Mouse (Mus musculus) liver, postnatal 0 days (tissue): ENCODE data around the gene Hira. TPM values are rescaled to one million over a fixed set of nuclear protein-coding genes. Genes with fewer than 3 reads are reported as not detected.
"Not testable (repeated sequence)": the region's sequence is repeated elsewhere in the genome, so short reads cannot be mapped to it uniquely, and the experiment has no call there.

Experiments used
- ATAC-seq: fragments of 200-750 bp; cut with Nextera tagmentation; 2 replicates; pipeline ENCODE4 v1.8.0; 2017; ENCODE audit warnings: mild to moderate bottlenecking, moderate library complexity
- DNase-seq: peaks from one replicate; pipeline ENCODE4 v3.0.0-alpha.2; 2016
- H3K27ac ChIP-seq: fragments of 300-500 bp; sonication (generic); 2 replicates; pipeline ENCODE4 v1.5.1; 2014; ENCODE audit warnings: antibody characterized with exemption, moderate library complexity, mild to moderate bottlenecking, low read depth
- H3K27me3 ChIP-seq: fragments of 300-500 bp; sonication (generic); 2 replicates; pipeline ENCODE4 v1.6.1; 2014; ENCODE audit warnings: low read length, control low read depth, mixed read lengths; ENCODE audit not compliant: insufficient read depth
- H3K36me3 ChIP-seq: fragments of 300-500 bp; sonication (generic); replicated peaks from 2 replicates; pipeline ENCODE4 v1.6.1; 2014; ENCODE audit warnings: mild to moderate bottlenecking, control low read depth, low read length, moderate library complexity, mixed read lengths; ENCODE audit not compliant: insufficient read depth
- H3K4me1 ChIP-seq: fragments of 300-500 bp; sonication (generic); 2 replicates; pipeline ENCODE4 v1.6.1; 2014; ENCODE audit warnings: antibody characterized with exemption, mild to moderate bottlenecking, control low read depth; ENCODE audit not compliant: insufficient read depth
- H3K4me2 ChIP-seq: fragments of 300-500 bp; sonication (generic); 2 replicates; pipeline ENCODE4 v1.6.1; 2014; ENCODE audit warnings: low read depth, mild to moderate bottlenecking, low read length, moderate library complexity, mixed read lengths
- H3K4me3 ChIP-seq: fragments of 300-500 bp; sonication (generic); 2 replicates; pipeline ENCODE4 v1.5.1; 2014; ENCODE audit warnings: low read depth, low read length
- H3K9ac ChIP-seq: fragments of 300-500 bp; sonication (generic); replicated peaks from 2 replicates; pipeline ENCODE4 v1.6.1; 2014; ENCODE audit warnings: mild to moderate bottlenecking, moderate library complexity
- H3K9me3 ChIP-seq: fragments of 300-500 bp; sonication (generic); 2 replicates; pipeline ENCODE4 v1.6.1; 2016; ENCODE audit warnings: mild to moderate bottlenecking, control low read depth, low read length, mixed read lengths
- CTCF ChIP-seq: sonication (generic); IDR thresholded peaks from 2 replicates; pipeline ENCODE4 v1.5.1; 2016; ENCODE audit warnings: antibody characterized with exemption, low read depth
- EP300 ChIP-seq: IDR thresholded peaks from 2 replicates; pipeline ENCODE4 v1.6.1; 2016; ENCODE audit warnings: antibody characterized with exemption, low read depth, mild to moderate bottlenecking
- WGBS: fragments of 180-500 bp; shearing (Covaris S2); extraction: QIAGEN DNeasy Blood & Tissue Kit; methylation state at CpG from one replicate; pipeline ENCODE4 v1.1.7; 2014; ENCODE audit not compliant: insufficient replicate concordance; 5-methylcytosine and 5-hydroxymethylcytosine counted together
- polyA plus RNA-seq: library from polyadenylated mRNA; unstranded; fragments of >200 nt; fragmentation: Nextera tagmentation; extraction: Ambion mirVana; gene quantifications from 2 replicates; pipeline ENCODE4 v1.2.1, GENCODE M21; 2015

Gene Hira
- polyA plus RNA-seq, 1 experiment from 2014 or later: 3.1 TPM

DNA sequence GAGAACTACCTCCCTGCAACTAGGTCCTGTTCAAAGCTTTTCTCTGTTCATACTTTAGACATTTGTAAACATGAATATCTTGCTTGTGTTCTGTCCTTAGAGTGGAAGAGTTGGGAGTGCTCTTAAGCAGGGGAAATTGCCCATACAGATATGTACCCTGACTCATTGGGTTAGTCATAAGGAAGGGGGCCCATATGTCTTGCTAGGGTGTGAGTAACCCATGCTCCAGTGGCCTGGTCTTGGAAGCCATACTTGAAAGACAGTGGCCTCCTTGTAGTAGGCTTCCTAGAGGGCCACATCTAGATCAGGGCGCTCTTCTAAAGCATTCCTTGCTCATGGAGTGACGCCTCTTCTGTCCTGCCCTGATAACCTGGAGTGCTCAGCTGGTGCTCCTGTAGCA is 73.5 kb downstream of the Hira start:
- Histone ChIP-seq H3K27me3 (no peaks in the 10 kb centered on the region), H3K36me3 (peaks cover 80% of the 10 kb centered on the region), H3K4me1 (no peaks in the 10 kb centered on the region), H3K27ac (no peak overlapping the region), H3K9ac (no peak overlapping the region), H3K4me3 (no peak overlapping the region), H3K9me3 (no peaks in the 10 kb centered on the region), H3K4me2 (no peak overlapping the region)
- no peak for ATAC-seq
- no peak for DNase-seq
- WGBS: 73% methylated on average over 2 of the region's 2 CpGs
- no peak for TF ChIP-seq CTCF
- TF ChIP-seq EP300: no peak

- ATAC-seq (no peak), DNase-seq (no peak)
- Histone ChIP-seq H3K4me3 (no peak overlapping the region), H3K4me1 (no peaks in the 10 kb centered on the region), H3K36me3 (peaks cover 83% of the 10 kb centered on the region), H3K4me2 (no peak overlapping the region), H3K27me3 (no peaks in the 10 kb centered on the region), H3K9me3 (no peaks in the 10 kb centered on the region), H3K27ac (no peak overlapping the region), H3K9ac (no peak overlapping the region)
- TF ChIP-seq CTCF (no peak), EP300 (no peak)
Observed at GRCm38 (mm10) chr16:18952813-18953212, 76.0 kb downstream of the Hira start.

GRCm38 (mm10) chr16:18955070-18955469 is 78.2 kb downstream of the Hira start:
- 75% methylated on average over 3 of the region's 3 CpGs for WGBS
- Histone ChIP-seq H3K4me3 (no peak overlapping the region), H3K27ac (no peak overlapping the region), H3K27me3 (no peaks in the 10 kb centered on the region), H3K9me3 (no peaks in the 10 kb centered on the region), H3K4me1 (no peaks in the 10 kb centered on the region), H3K36me3 (peaks cover 71% of the 10 kb centered on the region), H3K9ac (no peak overlapping the region), H3K4me2 (no peak overlapping the region)
- ATAC-seq (no peak), DNase-seq (no peak)
- TF ChIP-seq CTCF (no peak), EP300 (no peak)

- DNase-seq (no peak), ATAC-seq (no peak)
- TF ChIP-seq CTCF (no peak), EP300 (no peak)
- Histone ChIP-seq H3K4me3 (no peak overlapping the region), H3K27me3 (no peaks in the 10 kb centered on the region), H3K27ac (no peak overlapping the region; the same call in 1 of the 2 replicates), H3K4me1 (no peaks in the 10 kb centered on the region), H3K36me3 (peaks cover 45% of the 10 kb centered on the region), H3K4me2 (no peak overlapping the region), H3K9ac (no peak overlapping the region), H3K9me3 (peaks cover 6% of the 10 kb centered on the region)
Observed at GRCm38 (mm10) chr16:18963486-18963885, 86.6 kb downstream of the Hira start.

DNA sequence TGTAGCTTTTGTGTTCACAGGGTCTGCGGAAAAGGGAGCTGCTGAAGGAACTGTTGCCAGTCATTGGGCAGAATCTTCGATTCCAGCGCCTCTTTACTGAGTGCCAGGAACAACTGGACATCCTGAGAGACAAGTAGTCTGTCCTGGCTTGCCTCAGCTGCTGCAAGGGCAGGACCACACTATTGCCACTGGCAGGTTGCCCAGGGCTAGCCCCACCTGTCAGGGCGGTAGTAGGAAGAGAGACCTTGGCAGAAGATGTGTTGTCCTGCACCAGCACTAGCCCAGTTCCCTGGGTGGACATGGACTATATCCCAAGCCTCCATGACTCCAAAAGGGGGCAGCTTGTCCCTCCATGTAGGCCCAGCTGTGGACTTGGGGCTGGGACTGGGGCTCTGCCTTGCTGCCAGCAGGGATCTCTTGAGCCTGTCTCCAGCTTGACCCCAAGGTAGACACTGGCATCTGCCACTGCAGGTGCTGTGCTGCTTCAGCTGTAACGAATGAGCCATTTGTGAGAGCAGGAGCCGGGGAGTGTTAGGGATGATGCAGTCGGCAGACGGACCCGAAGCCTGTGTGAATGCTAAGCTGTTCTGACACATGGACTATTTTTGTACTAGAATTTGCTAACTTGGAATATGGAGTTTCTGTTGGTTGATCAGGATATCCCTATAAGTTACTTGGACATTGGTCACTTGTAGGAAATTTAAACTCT is 92.7 kb downstream of the Hira start:
- Histone ChIP-seq H3K4me3 (no peak overlapping the region), H3K27ac (no peak overlapping the region), H3K27me3 (no peaks in the 10 kb centered on the region), H3K9me3 (no peaks in the 10 kb centered on the region), H3K4me1 (no peaks in the 10 kb centered on the region), H3K36me3 (peaks cover 40% of the 10 kb centered on the region), H3K4me2 (no peak overlapping the region), H3K9ac (no peak overlapping the region)
- DNase-seq: no peak
- no peak for ATAC-seq
- TF ChIP-seq EP300 (no peak), CTCF (no peak)
- 90% methylated on average over 9 of the region's 9 CpGs for WGBS

DNA sequence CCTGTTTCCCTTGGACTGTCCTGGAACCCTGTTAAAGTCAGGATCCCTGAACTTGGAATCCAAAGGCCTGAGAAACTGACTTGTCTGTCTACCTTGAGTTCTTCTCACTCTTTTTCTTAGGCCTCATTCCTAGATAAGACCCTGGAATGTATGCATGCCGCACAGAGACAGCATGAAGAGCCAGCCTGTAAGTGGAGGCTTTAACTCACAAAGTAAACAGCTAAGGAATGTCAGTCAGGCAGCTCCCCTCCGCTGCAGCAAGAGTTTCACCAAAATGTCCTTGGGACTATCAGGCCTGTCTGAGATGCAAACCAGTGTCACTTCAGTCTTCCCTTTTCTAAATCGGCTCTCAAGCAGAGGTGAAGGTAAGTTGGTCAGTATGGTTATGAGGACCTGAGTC is 94.0 kb downstream of the Hira start:
- WGBS: 65% methylated on average over 3 of the region's 3 CpGs
- no peaks in the 10 kb centered on the region for H3K9me3 ChIP-seq
- peaks cover 32% of the 10 kb centered on the region for H3K36me3 ChIP-seq
- ATAC-seq (no peak), DNase-seq (no peak)
- no peak overlapping the region for H3K27ac ChIP-seq
- H3K4me3 ChIP-seq: no peak overlapping the region
- no peaks in the 10 kb centered on the region for H3K4me1 ChIP-seq
- H3K9ac ChIP-seq: no peak overlapping the region
- H3K4me2 ChIP-seq: no peak overlapping the region
- no peaks in the 10 kb centered on the region for H3K27me3 ChIP-seq
- TF ChIP-seq EP300: no peak
- TF ChIP-seq CTCF: no peak

GRCm38 (mm10) chr16:18975665-18976064 is 98.8 kb downstream of the Hira start:
- WGBS: 83% methylated on average over 23 of the region's 23 CpGs
- not testable (repeated sequence) for H3K9me3 ChIP-seq, DNase-seq, H3K36me3 ChIP-seq, H3K27ac ChIP-seq, H3K9ac ChIP-seq, H3K4me3 ChIP-seq, H3K4me2 ChIP-seq, ATAC-seq, H3K27me3 ChIP-seq, H3K4me1 ChIP-seq
